Mouse (Mus musculus): Measurements from ENCODE around the gene Iars.

GRCm38 (mm10) chr13:49708311-49708710 lies 26.4 kb downstream of the Iars start:
- TF ChIP-seq CTCF (conservative IDR thresholded peaks at IDR 0.05; ENCODE audit: low read length) (no peak), NANOG (IDR thresholded peaks at IDR 0.05; ENCODE audit: borderline replicate concordance, low read length) (no peak), POU5F1 (IDR thresholded peaks at IDR 0.05; ENCODE audit: borderline replicate concordance, low read length) (no peak)
